Mouse (Mus musculus): ENCODE measurements around the gene S100b. TPM values are rescaled to one million over a fixed set of nuclear protein-coding genes. Genes with fewer than 3 reads are reported as not detected.

Gene S100b
- polyA plus RNA-seq, 1 experiment from 2014 or later: 0.95 TPM

DNA sequence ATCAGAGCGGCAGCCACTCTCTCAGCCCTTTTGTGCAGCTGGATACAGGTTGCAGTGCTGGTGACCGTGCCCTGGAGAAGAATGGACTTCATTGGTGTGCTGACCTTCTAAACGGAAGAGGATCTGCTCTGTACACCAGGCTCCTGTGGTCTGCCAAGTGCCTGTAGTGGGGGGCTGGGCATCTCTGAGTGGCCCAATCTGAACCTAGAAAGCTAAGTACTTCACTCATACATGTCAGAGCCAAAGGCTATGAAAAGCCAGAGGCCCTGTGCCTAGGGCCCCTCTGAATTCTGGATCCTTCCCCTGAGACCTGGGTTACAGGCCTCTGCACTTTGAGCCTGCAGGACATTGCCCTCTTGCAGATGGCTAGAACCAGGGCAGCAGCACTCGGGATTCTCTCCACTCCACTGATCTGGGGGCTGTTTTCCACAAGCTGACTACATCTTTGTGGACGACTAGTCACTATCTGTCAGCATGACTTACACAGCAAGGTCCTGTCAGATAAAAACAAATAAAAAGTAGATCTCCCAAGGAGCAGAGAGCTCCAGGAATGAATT is 25.0 kb downstream of the S100b start:
- Histone ChIP-seq H3K9me3 (replicated peaks; ENCODE audit: control insufficient read depth, low read length) (no peaks in the 10 kb centered on the region), H3K27me3 (ENCODE audit: control insufficient read depth, insufficient read depth, low read length) (no peaks in the 10 kb centered on the region), H3K9ac (ENCODE audit: low read length) (no peak overlapping the region), H3K36me3 (ENCODE audit: control insufficient read depth, insufficient read depth) (peaks cover 55% of the 10 kb centered on the region), H3K4me1 (ENCODE audit: control insufficient read depth, insufficient read depth, low read length) (no peaks in the 10 kb centered on the region), H3K27ac (ENCODE audit: low read length) (no peak overlapping the region), H3K4me2 (ENCODE audit: low read depth, low read length) (no peak overlapping the region), H3K4me3 (ENCODE audit: low read length) (no peak overlapping the region)
- WGBS: 60% methylated on average over 5 of the region's 5 CpGs
- no peak for ATAC-seq (replicated peaks; ENCODE audit: extremely low read depth, insufficient read depth, low FRiP score)

DNA sequence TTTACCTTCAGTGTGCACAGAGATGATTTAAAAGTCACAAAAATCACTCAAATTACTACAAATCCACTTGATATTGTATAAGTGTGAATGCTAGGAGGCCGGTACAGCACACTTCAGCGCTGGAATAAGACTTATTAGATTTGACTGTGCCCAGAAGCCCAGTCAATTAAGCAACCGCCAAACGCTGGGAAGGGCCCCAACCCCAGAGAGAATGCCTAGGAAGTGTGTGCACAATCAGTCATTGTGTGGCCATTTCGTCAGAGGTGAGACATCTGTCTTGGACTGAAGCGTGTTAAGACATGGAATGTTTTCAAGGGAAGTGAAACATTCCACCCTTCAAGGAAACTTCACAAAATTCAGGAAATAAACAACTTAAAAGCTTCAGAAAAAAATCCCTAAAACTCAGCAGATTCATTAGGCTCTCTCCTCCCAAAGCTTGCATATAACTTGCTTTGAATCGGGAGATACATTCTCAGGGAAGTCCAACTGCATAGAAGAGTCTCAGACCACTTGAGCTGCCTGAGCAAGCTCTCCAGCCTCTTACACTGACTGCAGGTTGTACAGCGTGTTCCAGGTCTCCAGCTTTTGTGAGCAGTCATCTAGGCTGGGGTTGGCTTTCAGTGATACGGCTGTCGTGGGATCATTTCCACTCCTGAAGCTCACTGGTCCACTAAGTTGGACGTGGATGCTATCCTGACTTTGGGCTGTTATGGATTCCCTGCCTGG is 34.8 kb downstream of the S100b start:
- ATAC-seq (replicated peaks; ENCODE audit: extremely low read depth, insufficient read depth, low FRiP score): no peak
- H3K9me3 ChIP-seq (replicated peaks; ENCODE audit: control insufficient read depth, low read length): no peaks in the 10 kb centered on the region
- no peak overlapping the region for H3K4me2 ChIP-seq (ENCODE audit: low read depth, low read length)
- no peaks in the 10 kb centered on the region for H3K4me1 ChIP-seq (ENCODE audit: control insufficient read depth, insufficient read depth, low read length)
- no peak overlapping the region for H3K4me3 ChIP-seq (ENCODE audit: low read length)
- 73% methylated on average over 11 of the region's 11 CpGs for WGBS
- no peaks in the 10 kb centered on the region for H3K27me3 ChIP-seq (ENCODE audit: control insufficient read depth, insufficient read depth, low read length)
- H3K27ac ChIP-seq (ENCODE audit: low read length): no peak overlapping the region
- H3K36me3 ChIP-seq (ENCODE audit: control insufficient read depth, insufficient read depth): peaks cover 44% of the 10 kb centered on the region
- no peak overlapping the region for H3K9ac ChIP-seq (ENCODE audit: low read length)

DNA sequence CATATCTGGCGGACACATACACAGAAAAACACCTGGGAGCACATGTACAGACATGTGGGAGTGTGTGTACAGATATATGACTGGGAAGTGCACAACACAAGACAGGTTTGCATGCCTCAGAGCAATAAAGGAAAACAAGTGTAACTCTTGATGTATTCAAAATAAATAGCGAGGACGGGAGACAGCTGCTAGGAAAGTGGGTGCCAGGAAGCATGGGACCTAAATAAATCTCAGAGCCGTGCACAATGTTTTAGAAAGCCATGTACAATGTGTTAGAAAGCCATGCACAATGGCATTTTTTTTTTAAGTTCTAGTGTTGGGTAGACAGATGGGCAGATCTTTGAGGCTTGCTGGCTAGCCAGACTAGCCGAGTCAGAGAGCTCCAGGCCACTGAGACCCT is 35.4 kb downstream of the S100b start:
- 85% methylated on average over 5 of the region's 5 CpGs for WGBS
- Histone ChIP-seq H3K27ac (ENCODE audit: low read length) (no peak overlapping the region), H3K9me3 (replicated peaks; ENCODE audit: control insufficient read depth, low read length) (no peaks in the 10 kb centered on the region), H3K9ac (ENCODE audit: low read length) (no peak overlapping the region), H3K4me1 (ENCODE audit: control insufficient read depth, insufficient read depth, low read length) (no peaks in the 10 kb centered on the region), H3K27me3 (ENCODE audit: control insufficient read depth, insufficient read depth, low read length) (no peaks in the 10 kb centered on the region), H3K36me3 (ENCODE audit: control insufficient read depth, insufficient read depth) (peaks cover 47% of the 10 kb centered on the region), H3K4me2 (ENCODE audit: low read depth, low read length) (no peak overlapping the region), H3K4me3 (ENCODE audit: low read length) (no peak overlapping the region)
- ATAC-seq (replicated peaks; ENCODE audit: extremely low read depth, insufficient read depth, low FRiP score): no peak

DNA sequence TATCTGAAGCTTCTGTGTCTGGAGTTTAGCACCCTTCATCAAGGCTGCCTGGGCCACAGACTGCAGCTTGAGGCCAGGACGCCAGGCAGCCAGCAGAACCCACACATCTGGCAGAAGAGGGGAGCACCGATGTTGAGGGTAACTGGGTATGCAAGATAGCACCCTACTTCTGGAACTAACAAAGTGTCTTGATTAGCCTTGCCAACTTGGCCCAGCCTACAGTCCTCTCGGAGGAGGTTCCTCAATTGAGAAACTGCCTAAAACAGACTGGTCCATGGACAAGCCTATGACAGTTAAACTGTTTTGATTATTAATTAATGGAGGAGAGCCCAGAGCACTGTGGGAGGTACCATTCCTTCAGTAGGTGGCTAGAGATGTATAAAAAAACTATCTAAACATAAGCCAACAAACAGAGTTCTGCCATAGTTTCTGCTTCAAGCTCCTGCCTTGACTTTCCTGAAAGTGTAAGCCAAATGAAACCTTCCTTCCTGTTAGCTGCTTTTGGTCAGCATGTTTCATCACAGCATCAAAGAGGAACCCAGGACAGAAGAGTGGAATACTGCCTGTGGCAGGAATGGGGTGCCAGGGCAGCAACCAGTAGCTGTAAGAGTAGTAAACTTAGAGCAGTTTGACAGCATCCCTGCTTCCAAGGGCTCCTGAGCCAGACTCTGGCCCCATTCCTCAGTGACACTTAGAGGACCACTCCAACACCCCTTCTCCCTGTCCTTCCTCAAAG is 36.5 kb downstream of the S100b start:
- no peak overlapping the region for H3K4me3 ChIP-seq (ENCODE audit: low read length)
- H3K9ac ChIP-seq (ENCODE audit: low read length): no peak overlapping the region
- no peaks in the 10 kb centered on the region for H3K27me3 ChIP-seq (ENCODE audit: control insufficient read depth, insufficient read depth, low read length)
- H3K9me3 ChIP-seq (replicated peaks; ENCODE audit: control insufficient read depth, low read length): no peaks in the 10 kb centered on the region
- no peak overlapping the region for H3K27ac ChIP-seq (ENCODE audit: low read length)
- WGBS: 77% methylated on average over 3 of the region's 3 CpGs
- no peaks in the 10 kb centered on the region for H3K4me1 ChIP-seq (ENCODE audit: control insufficient read depth, insufficient read depth, low read length)
- no peak overlapping the region for H3K4me2 ChIP-seq (ENCODE audit: low read depth, low read length)
- ATAC-seq (replicated peaks; ENCODE audit: extremely low read depth, insufficient read depth, low FRiP score): no peak
- H3K36me3 ChIP-seq (ENCODE audit: control insufficient read depth, insufficient read depth): peaks cover 41% of the 10 kb centered on the region

DNA sequence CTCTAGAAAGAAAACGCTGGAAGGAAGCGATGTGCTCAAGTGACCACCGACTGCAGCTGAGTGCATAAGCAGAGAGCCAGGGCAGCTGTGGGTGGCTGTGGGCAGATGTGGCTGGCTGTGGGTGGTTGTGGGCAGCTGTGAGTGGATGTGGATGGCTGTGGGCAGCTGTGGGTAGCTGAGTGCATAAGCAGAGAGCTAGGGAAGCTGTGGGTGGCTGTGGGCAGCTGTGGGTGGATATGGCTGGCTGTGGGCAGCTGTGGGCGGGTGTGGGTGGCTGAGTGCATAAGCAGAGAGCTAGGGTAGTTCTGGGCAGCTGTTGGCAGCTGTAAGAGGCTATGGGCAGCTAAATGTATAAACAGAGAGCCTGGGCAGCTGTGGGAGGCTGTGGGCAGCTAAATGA is 39.6 kb downstream of the S100b start:
- Histone ChIP-seq H3K9me3 (replicated peaks; ENCODE audit: control insufficient read depth, low read length) (no peaks in the 10 kb centered on the region), H3K4me1 (ENCODE audit: control insufficient read depth, insufficient read depth, low read length) (no peaks in the 10 kb centered on the region), H3K27ac (ENCODE audit: low read length) (no peak overlapping the region), H3K27me3 (ENCODE audit: control insufficient read depth, insufficient read depth, low read length) (no peaks in the 10 kb centered on the region), H3K4me2 (ENCODE audit: low read depth, low read length) (no peak overlapping the region), H3K4me3 (ENCODE audit: low read length) (no peak overlapping the region), H3K9ac (ENCODE audit: low read length) (no peak overlapping the region), H3K36me3 (ENCODE audit: control insufficient read depth, insufficient read depth) (peaks cover 37% of the 10 kb centered on the region)
- WGBS: 80% methylated on average over 4 of the region's 4 CpGs
- no peak for ATAC-seq (replicated peaks; ENCODE audit: extremely low read depth, insufficient read depth, low FRiP score)

DNA sequence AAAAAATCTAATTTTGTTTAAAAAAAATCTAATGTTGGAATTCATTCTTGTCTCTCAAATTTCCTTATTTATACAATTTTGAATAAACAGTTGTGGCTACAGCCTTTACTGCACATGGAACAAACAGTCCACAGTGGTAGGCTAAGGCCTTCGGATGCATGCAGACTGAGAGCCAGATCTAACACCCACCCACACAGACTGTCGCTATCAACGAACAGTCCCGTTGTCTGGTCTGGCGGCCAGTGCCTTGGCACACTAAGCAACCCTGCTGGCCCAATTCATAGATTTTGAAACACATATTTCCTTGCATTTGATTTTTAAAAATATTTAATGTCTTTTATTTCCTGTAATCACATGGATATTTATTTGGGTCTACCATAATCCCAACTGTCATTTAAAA is 46.5 kb downstream of the S100b start:
- WGBS: 76% methylated on average over 5 of the region's 5 CpGs
- H3K4me1 ChIP-seq (ENCODE audit: control insufficient read depth, insufficient read depth, low read length): no peaks in the 10 kb centered on the region
- no peak for ATAC-seq (replicated peaks; ENCODE audit: extremely low read depth, insufficient read depth, low FRiP score)
- H3K27me3 ChIP-seq (ENCODE audit: control insufficient read depth, insufficient read depth, low read length): no peaks in the 10 kb centered on the region
- H3K27ac ChIP-seq (ENCODE audit: low read length): no peak overlapping the region
- H3K36me3 ChIP-seq (ENCODE audit: control insufficient read depth, insufficient read depth): peaks cover 30% of the 10 kb centered on the region
- H3K4me2 ChIP-seq (ENCODE audit: low read depth, low read length): no peak overlapping the region
- H3K9ac ChIP-seq (ENCODE audit: low read length): no peak overlapping the region
- no peaks in the 10 kb centered on the region for H3K9me3 ChIP-seq (replicated peaks; ENCODE audit: control insufficient read depth, low read length)
- no peak overlapping the region for H3K4me3 ChIP-seq (ENCODE audit: low read length)

DNA sequence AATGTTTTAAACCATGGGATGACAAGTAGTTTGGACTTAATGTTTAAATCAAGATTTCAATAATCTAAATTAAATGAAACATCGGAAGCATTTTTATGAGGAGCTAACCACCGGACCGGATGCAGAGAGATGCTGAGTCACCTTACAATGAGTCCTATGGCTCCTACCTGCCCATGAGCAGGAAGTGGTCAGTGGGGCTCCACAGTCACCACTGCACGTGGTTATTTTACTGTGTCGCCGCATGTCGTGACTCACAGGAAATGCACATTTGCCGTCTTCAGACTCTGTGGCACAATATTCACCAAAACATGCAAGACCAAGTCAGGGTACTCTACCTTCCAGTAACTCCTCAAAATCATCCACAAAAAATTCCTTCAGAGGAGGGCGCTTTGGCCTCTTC is 53.1 kb downstream of the S100b start:
- peaks cover 16% of the 10 kb centered on the region for H3K36me3 ChIP-seq (ENCODE audit: control insufficient read depth, insufficient read depth)

More for the DNA sequence above, 53.1 kb downstream of the S100b start:
- Histone ChIP-seq H3K27ac (ENCODE audit: low read length) (no peak overlapping the region), H3K4me1 (ENCODE audit: control insufficient read depth, insufficient read depth, low read length) (no peaks in the 10 kb centered on the region), H3K9me3 (replicated peaks; ENCODE audit: control insufficient read depth, low read length) (no peaks in the 10 kb centered on the region), H3K9ac (ENCODE audit: low read length) (no peak overlapping the region), H3K27me3 (ENCODE audit: control insufficient read depth, insufficient read depth, low read length) (no peaks in the 10 kb centered on the region), H3K4me2 (ENCODE audit: low read depth, low read length) (no peak overlapping the region), H3K4me3 (ENCODE audit: low read length) (no peak overlapping the region)
- WGBS: 81% methylated on average over 9 of the region's 9 CpGs
- no peak; the same call in 1 of the 2 replicates for ATAC-seq (replicated peaks; ENCODE audit: extremely low read depth, insufficient read depth, low FRiP score)
